Mouse (Mus musculus) intestine, embryonic 15.5 days (tissue): Measurements from ENCODE around the gene Erc2. TPM values are rescaled to one million over a fixed set of nuclear protein-coding genes. Genes with fewer than 3 reads are reported as not detected.

ENCODE experiments used
- ATAC-seq: fragments of 200-750 bp; cut with Nextera tagmentation; 2 replicates; pipeline ENCODE4 v1.8.0; 2017; ENCODE audit warnings: moderate TSS enrichment, moderate library complexity
- H3K27ac ChIP-seq: fragments of 300-500 bp; sonication (generic); 2 replicates; pipeline ENCODE4 v1.5.1; 2015; ENCODE audit warnings: mild to moderate bottlenecking, inconsistent platforms
- H3K27me3 ChIP-seq: fragments of 300-500 bp; sonication (generic); replicated peaks from 2 replicates; pipeline ENCODE4 v1.6.1; 2015; ENCODE audit warnings: inconsistent platforms
- H3K36me3 ChIP-seq: fragments of 300-500 bp; sonication (generic); 2 replicates; pipeline ENCODE4 v1.6.1; 2015; ENCODE audit warnings: inconsistent platforms
- H3K4me1 ChIP-seq: fragments of 300-500 bp; sonication (generic); replicated peaks from 2 replicates; pipeline ENCODE4 v1.6.1; 2015; ENCODE audit warnings: inconsistent platforms
- H3K4me2 ChIP-seq: fragments of 300-500 bp; sonication (generic); replicated peaks from 2 replicates; pipeline ENCODE4 v1.6.1; 2015; ENCODE audit warnings: mild to moderate bottlenecking, inconsistent platforms
- H3K4me3 ChIP-seq: fragments of 300-500 bp; sonication (generic); replicated peaks from 2 replicates; pipeline ENCODE4 v1.5.1; 2015; ENCODE audit warnings: inconsistent platforms
- H3K9ac ChIP-seq: fragments of 300-500 bp; sonication (generic); 2 replicates; pipeline ENCODE4 v1.6.1; 2015; ENCODE audit warnings: inconsistent platforms
- H3K9me3 ChIP-seq: fragments of 300-500 bp; sonication (generic); 2 replicates; pipeline ENCODE4 v1.6.1; 2016; ENCODE audit warnings: inconsistent platforms
- WGBS: fragments of 180-500 bp; shearing (Covaris S2); methylation state at CpG from one replicate; pipeline ENCODE4 v1.1.7; 2015; 5-methylcytosine and 5-hydroxymethylcytosine counted together
- polyA plus RNA-seq: library from polyadenylated mRNA; unstranded; fragments of >200 nt; fragmentation: Nextera tagmentation; extraction: Ambion mirVana; gene quantifications from 2 replicates; pipeline ENCODE4 v1.2.1, GENCODE M21; 2015

The Erc2 gene
- polyA plus RNA-seq, 1 experiment from 2014 or later = 6.8 TPM

DNA sequence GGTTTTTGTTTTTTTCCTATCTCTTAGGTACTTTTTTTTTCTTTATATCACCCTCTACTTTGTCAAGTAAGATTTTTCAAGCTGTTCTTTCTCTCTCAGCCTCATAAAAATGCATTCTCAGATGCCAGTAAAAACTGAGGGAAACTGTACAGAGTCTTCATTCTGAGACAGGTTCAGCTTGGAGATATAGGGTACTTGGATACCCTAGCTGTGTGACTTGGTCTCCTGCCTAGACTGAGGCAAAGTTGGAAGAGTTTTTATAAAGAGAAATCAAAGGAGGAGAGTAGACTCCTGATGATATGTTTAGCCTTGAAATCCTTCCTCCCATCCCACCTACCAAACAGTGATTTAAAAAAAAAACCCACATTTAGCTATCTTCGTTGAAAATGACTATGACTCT, 651.4 kb downstream of the Erc2 start:
- 73% methylated on average over 1 of the region's 1 CpGs for WGBS
- ATAC-seq = no peak
- H3K27me3 ChIP-seq = no peaks in the 10 kb centered on the region
- H3K27ac ChIP-seq = no peak overlapping the region
- no peaks in the 10 kb centered on the region for H3K9me3 ChIP-seq
- H3K9ac ChIP-seq = no peak overlapping the region
- no peak overlapping the region for H3K4me3 ChIP-seq
- H3K36me3 ChIP-seq = no peaks in the 10 kb centered on the region
- no peaks in the 10 kb centered on the region for H3K4me1 ChIP-seq
- no peak overlapping the region for H3K4me2 ChIP-seq

DNA sequence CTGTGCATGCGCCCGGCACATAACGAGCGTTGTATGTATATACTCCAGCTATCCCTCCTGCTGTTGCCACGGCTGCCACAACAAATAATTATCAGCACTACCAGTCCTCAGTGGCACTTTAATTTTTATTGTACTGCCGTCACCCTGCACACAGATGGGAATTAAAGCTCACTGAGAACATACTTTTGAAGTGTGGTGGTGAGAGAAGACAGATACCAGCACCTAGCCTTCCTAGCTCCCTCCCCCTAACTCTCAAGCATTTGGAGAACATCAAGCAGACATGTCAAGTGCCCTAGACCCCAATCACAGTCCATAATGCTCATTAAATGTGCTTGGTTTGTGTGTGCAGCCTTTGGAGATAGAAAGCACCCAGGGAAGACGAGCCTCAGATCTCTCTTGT, 652.6 kb downstream of the Erc2 start:
- H3K9ac ChIP-seq = no peak overlapping the region
- H3K9me3 ChIP-seq = no peaks in the 10 kb centered on the region
- 63% methylated on average over 7 of the region's 7 CpGs for WGBS
- H3K4me2 ChIP-seq = no peak overlapping the region
- no peaks in the 10 kb centered on the region for H3K4me1 ChIP-seq
- no peaks in the 10 kb centered on the region for H3K36me3 ChIP-seq
- H3K4me3 ChIP-seq = no peak overlapping the region
- ATAC-seq = no peak
- H3K27ac ChIP-seq = no peak overlapping the region
- no peaks in the 10 kb centered on the region for H3K27me3 ChIP-seq

- Histone ChIP-seq H3K36me3 (no peaks in the 10 kb centered on the region), H3K4me1 (no peaks in the 10 kb centered on the region), H3K27me3 (no peaks in the 10 kb centered on the region), H3K9ac (no peak overlapping the region), H3K4me3 (no peak overlapping the region), H3K4me2 (no peak overlapping the region), H3K9me3 (no peaks in the 10 kb centered on the region), H3K27ac (no peak overlapping the region)
- 85% methylated on average over 6 of the region's 6 CpGs for WGBS
- no peak for ATAC-seq
Measured at GRCm38 (mm10) chr14:28278951-28279350, 656.7 kb downstream of the Erc2 start.

GRCm38 (mm10) chr14:28280376-28280775, 658.1 kb downstream of the Erc2 start:
- WGBS = 43% methylated on average over 1 of the region's 1 CpGs

GRCm38 (mm10) chr14:28283319-28284095, 661.3 kb downstream of the Erc2 start:
- H3K27ac ChIP-seq = no peak overlapping the region
- no peaks in the 10 kb centered on the region; the same call in 1 of the 2 replicates for H3K9me3 ChIP-seq
- no peaks in the 10 kb centered on the region for H3K4me1 ChIP-seq
- H3K36me3 ChIP-seq = no peaks in the 10 kb centered on the region
- 86% methylated on average over 1 of the region's 1 CpGs for WGBS
- H3K4me2 ChIP-seq = no peak overlapping the region
- H3K4me3 ChIP-seq = no peak overlapping the region
- H3K9ac ChIP-seq = no peak overlapping the region
- H3K27me3 ChIP-seq = no peaks in the 10 kb centered on the region
- ATAC-seq = no peak

More at GRCm38 (mm10) chr14:28280376-28280775, 658.1 kb downstream of the Erc2 start:
- Histone ChIP-seq H3K4me3 (no peak overlapping the region), H3K9me3 (no peaks in the 10 kb centered on the region; the same call in 1 of the 2 replicates), H3K36me3 (no peaks in the 10 kb centered on the region), H3K4me1 (no peaks in the 10 kb centered on the region), H3K4me2 (no peak overlapping the region), H3K27ac (no peak overlapping the region), H3K27me3 (no peaks in the 10 kb centered on the region), H3K9ac (no peak overlapping the region)
- no peak for ATAC-seq

DNA sequence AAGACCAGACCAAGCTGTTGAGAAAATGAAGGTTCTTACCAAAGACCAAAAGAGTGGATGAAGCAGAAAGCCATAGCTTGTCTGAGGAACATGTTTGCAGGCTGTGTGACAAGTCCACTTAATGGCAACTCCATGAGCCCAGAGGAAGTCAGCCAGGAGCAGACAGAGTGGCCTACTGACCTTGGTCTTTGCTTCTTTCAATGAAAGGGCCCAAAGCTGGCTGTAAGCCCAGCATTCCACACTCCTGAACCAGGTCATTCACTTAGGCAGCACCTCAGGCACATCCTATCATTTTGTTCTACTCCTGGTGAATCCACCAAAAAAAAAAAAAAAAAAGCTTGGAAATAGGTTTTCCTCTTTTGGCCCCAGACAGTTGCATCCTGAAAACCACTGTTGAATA, 664.3 kb downstream of the Erc2 start:
- no peaks in the 10 kb centered on the region for H3K27me3 ChIP-seq
- H3K27ac ChIP-seq = no peak overlapping the region
- no peak overlapping the region for H3K4me2 ChIP-seq
- no peaks in the 10 kb centered on the region; the same call in 1 of the 2 replicates for H3K9me3 ChIP-seq
- no peaks in the 10 kb centered on the region for H3K4me1 ChIP-seq
- ATAC-seq = no peak
- H3K36me3 ChIP-seq = no peaks in the 10 kb centered on the region
- H3K9ac ChIP-seq = no peak overlapping the region
- H3K4me3 ChIP-seq = no peak overlapping the region

DNA sequence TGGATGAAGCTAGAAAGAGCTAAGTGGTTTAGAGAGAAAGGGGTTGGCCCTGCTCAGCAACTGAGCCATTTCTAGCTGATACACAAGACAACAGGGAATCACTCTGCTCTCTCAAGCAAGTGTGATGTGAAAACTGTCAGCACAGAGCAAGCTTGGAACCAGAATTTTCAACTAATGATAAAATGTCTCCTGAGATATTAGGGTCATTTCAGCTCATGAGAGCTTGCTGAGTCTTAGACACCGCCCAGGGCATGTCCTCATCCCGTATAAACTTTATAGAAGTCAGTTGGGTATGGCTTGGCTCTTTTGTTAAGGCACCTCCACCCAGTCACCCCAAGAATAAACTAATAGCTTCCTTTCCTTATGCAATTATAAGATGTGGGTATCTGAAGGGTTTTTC, 666.0 kb downstream of the Erc2 start:
- no peak for ATAC-seq
- Histone ChIP-seq H3K9me3 (no peaks in the 10 kb centered on the region; the same call in 1 of the 2 replicates), H3K36me3 (no peaks in the 10 kb centered on the region), H3K27me3 (no peaks in the 10 kb centered on the region), H3K27ac (no peak overlapping the region), H3K4me1 (no peaks in the 10 kb centered on the region), H3K4me3 (no peak overlapping the region), H3K4me2 (no peak overlapping the region), H3K9ac (no peak overlapping the region)
- WGBS = 92% methylated on average over 2 of the region's 2 CpGs

DNA sequence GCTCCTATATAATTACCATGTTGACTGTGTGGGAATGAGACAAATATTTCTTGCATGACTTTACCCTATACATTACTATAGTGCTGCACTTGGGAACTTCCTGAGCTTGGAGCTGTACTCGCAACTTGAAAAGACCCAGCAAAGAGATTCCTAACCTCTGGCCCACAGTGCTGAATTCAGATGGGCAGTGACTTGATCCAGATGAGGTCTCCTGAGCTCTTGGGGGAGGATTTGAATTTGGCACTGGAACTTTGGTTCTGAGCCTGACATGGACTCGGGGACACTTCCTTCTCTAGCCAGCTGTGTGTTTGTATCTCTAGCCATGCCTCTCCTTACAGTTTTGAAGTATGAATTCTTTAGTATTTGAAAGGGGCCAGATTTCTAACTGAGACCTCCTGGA, 666.7 kb downstream of the Erc2 start:
- WGBS = 57% methylated on average over 2 of the region's 2 CpGs

GRCm38 (mm10) chr14:28293921-28294320, 671.7 kb downstream of the Erc2 start:
- no peak for ATAC-seq
- no peaks in the 10 kb centered on the region for H3K36me3 ChIP-seq
- 85% methylated on average over 5 of the region's 5 CpGs for WGBS
- no peaks in the 10 kb centered on the region for H3K27me3 ChIP-seq
- no peak overlapping the region for H3K27ac ChIP-seq
- no peak overlapping the region for H3K9ac ChIP-seq
- H3K4me1 ChIP-seq = peaks cover 11% of the 10 kb centered on the region
- no peak overlapping the region for H3K4me3 ChIP-seq
- no peak overlapping the region for H3K4me2 ChIP-seq
- H3K9me3 ChIP-seq = no peaks in the 10 kb centered on the region

More for the DNA sequence above, 666.7 kb downstream of the Erc2 start:
- Histone ChIP-seq H3K36me3 (no peaks in the 10 kb centered on the region), H3K27me3 (no peaks in the 10 kb centered on the region), H3K9ac (no peak overlapping the region), H3K4me1 (no peaks in the 10 kb centered on the region), H3K4me3 (no peak overlapping the region), H3K4me2 (no peak overlapping the region), H3K9me3 (no peaks in the 10 kb centered on the region; the same call in 1 of the 2 replicates), H3K27ac (no peak overlapping the region)
- ATAC-seq = no peak

- ATAC-seq = peak; percentile 70
Measured at GRCm38 (mm10) chr14:28295145-28295544, 672.9 kb downstream of the Erc2 start.

GRCm38 (mm10) chr14:28300095-28300494, 677.9 kb downstream of the Erc2 start:
- no peaks in the 10 kb centered on the region for H3K36me3 ChIP-seq
- no peak overlapping the region for H3K4me3 ChIP-seq
- ATAC-seq = no peak
- H3K27me3 ChIP-seq = no peaks in the 10 kb centered on the region
- no peaks in the 10 kb centered on the region for H3K9me3 ChIP-seq
- no peak overlapping the region for H3K27ac ChIP-seq
- no peak overlapping the region for H3K4me2 ChIP-seq
- 42% methylated on average over 6 of the region's 6 CpGs for WGBS
- no peak overlapping the region for H3K9ac ChIP-seq
- peaks cover 12% of the 10 kb centered on the region for H3K4me1 ChIP-seq

More at GRCm38 (mm10) chr14:28295145-28295544, 672.9 kb downstream of the Erc2 start:
- no peaks in the 10 kb centered on the region for H3K36me3 ChIP-seq
- peak overlapping the region; percentile 36; the same call in 1 of the 2 replicates for H3K27ac ChIP-seq
- H3K9ac ChIP-seq = no peak overlapping the region
- peaks cover 12% of the 10 kb centered on the region for H3K4me1 ChIP-seq
- no peak overlapping the region for H3K4me3 ChIP-seq
- 0 out of 2 replicates have a peak overlapping the region, but pooled peaks have one; percentile 17 for H3K4me2 ChIP-seq
- no peaks in the 10 kb centered on the region for H3K27me3 ChIP-seq
- WGBS = 24% methylated on average over 4 of the region's 4 CpGs
- no peaks in the 10 kb centered on the region for H3K9me3 ChIP-seq

GRCm38 (mm10) chr14:28301251-28301650, 679.0 kb downstream of the Erc2 start:
- Histone ChIP-seq H3K4me2 (no peak overlapping the region), H3K9ac (no peak overlapping the region), H3K27me3 (no peaks in the 10 kb centered on the region), H3K4me3 (no peak overlapping the region), H3K4me1 (peaks cover 4% of the 10 kb centered on the region; the same call in 1 of the 2 replicates), H3K27ac (no peak overlapping the region), H3K9me3 (no peaks in the 10 kb centered on the region), H3K36me3 (no peaks in the 10 kb centered on the region)
- no peak for ATAC-seq
- WGBS = 59% methylated on average over 5 of the region's 5 CpGs

GRCm38 (mm10) chr14:28304131-28304530, 681.9 kb downstream of the Erc2 start:
- 60% methylated on average over 5 of the region's 5 CpGs for WGBS
- Histone ChIP-seq H3K4me2 (no peak overlapping the region), H3K9me3 (no peaks in the 10 kb centered on the region), H3K27me3 (no peaks in the 10 kb centered on the region), H3K27ac (no peak overlapping the region), H3K4me3 (no peak overlapping the region), H3K4me1 (0 out of 2 replicates have a peak, but pooled peaks cover 4% of the 10 kb centered on the region), H3K36me3 (no peaks in the 10 kb centered on the region), H3K9ac (no peak overlapping the region)
- no peak for ATAC-seq
